Mouse (Mus musculus) neural tube, embryonic 14.5 days (tissue): Measurements from ENCODE around the gene Cpt1a. TPM values are rescaled to one million over a fixed set of nuclear protein-coding genes. Genes with fewer than 3 reads are reported as not detected.

ENCODE experiments used
- ATAC-seq: fragments of 200-750 bp; cut with Nextera tagmentation; 2 replicates; pipeline ENCODE4 v1.8.0; 2017; ENCODE audit warnings: low read depth, mild to moderate bottlenecking, moderate TSS enrichment, moderate library complexity
- H3K27ac ChIP-seq: fragments of 300-500 bp; sonication (generic); 2 replicates; pipeline ENCODE4 v1.5.1; 2014; ENCODE audit warnings: low read depth, mild to moderate bottlenecking, control low read depth, low read length, moderate library complexity, mixed read lengths
- H3K27me3 ChIP-seq: fragments of 300-500 bp; sonication (generic); 2 replicates; pipeline ENCODE4 v1.6.1; 2014; ENCODE audit warnings: low read length; ENCODE audit not compliant: control insufficient read depth, insufficient read depth
- H3K36me3 ChIP-seq: fragments of 300-500 bp; sonication (generic); 2 replicates; pipeline ENCODE4 v1.6.1; 2014; ENCODE audit warnings: low read length, mixed read lengths; ENCODE audit not compliant: control insufficient read depth, insufficient read depth
- H3K4me1 ChIP-seq: fragments of 300-500 bp; sonication (generic); 2 replicates; pipeline ENCODE4 v1.6.1; 2014; ENCODE audit warnings: low read length; ENCODE audit not compliant: control insufficient read depth, insufficient read depth
- H3K4me2 ChIP-seq: fragments of 300-500 bp; sonication (generic); 2 replicates; pipeline ENCODE4 v1.6.1; 2014; ENCODE audit warnings: mild to moderate bottlenecking, low read depth, low read length, control low read depth
- H3K4me3 ChIP-seq: fragments of 300-500 bp; sonication (generic); 2 replicates; pipeline ENCODE4 v1.5.1; 2014; ENCODE audit warnings: low read depth, low read length, control low read depth, mixed read lengths
- H3K9ac ChIP-seq: fragments of 300-500 bp; sonication (generic); replicated peaks from 2 replicates; pipeline ENCODE4 v1.6.1; 2014; ENCODE audit warnings: low read depth, mild to moderate bottlenecking, control low read depth, low read length, mixed read lengths
- H3K9me3 ChIP-seq: fragments of 300-500 bp; sonication (generic); 2 replicates; pipeline ENCODE4 v1.6.1; 2016; ENCODE audit warnings: low read length; ENCODE audit not compliant: control insufficient read depth
- WGBS: fragments of 180-500 bp; shearing (Covaris S2); extraction: QIAGEN DNeasy Blood & Tissue Kit; methylation state at CpG from one replicate; pipeline ENCODE4 v1.1.7; 2014; 5-methylcytosine and 5-hydroxymethylcytosine counted together
- polyA plus RNA-seq: library from polyadenylated mRNA; unstranded; fragments of >200 nt; fragmentation: Nextera tagmentation; extraction: Ambion mirVana; gene quantifications from 2 replicates; pipeline ENCODE4 v1.2.1, GENCODE M21; 2014

Cpt1a gene
- polyA plus RNA-seq, 1 experiment from 2014 or later = 10.0 TPM

- no peak for ATAC-seq
- Histone ChIP-seq H3K36me3 (no peaks in the 10 kb centered on the region), H3K4me1 (no peaks in the 10 kb centered on the region), H3K4me2 (no peak overlapping the region), H3K9ac (no peak overlapping the region), H3K4me3 (no peak overlapping the region), H3K27ac (no peak overlapping the region), H3K27me3 (no peaks in the 10 kb centered on the region), H3K9me3 (no peaks in the 10 kb centered on the region)
- WGBS = 80% methylated on average over 4 of the region's 4 CpGs
Measured at GRCm38 (mm10) chr19:3400057-3400456, 77.9 kb downstream of the Cpt1a start.

DNA sequence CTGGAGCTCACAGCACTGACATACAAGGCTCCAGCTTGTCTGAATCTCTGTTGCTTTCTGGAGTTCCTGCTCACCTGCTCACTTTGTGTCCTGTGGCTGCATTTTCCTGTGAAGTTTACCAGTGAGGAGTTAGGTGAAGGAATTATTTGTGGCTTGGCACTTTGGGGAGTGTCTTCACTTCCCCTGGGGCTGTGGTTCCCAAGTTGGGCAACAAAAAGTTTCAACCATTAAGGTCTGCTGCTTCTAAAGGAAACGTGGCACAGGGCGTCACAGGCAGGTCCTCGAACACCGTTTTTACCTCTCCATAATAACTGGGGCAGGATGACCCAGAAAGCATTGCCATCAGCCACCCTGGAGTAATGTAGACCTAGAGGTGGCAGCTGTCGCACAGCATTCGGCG lies 79.4 kb downstream of the Cpt1a start:
- H3K27ac ChIP-seq = no peak overlapping the region
- no peaks in the 10 kb centered on the region for H3K9me3 ChIP-seq
- H3K27me3 ChIP-seq = no peaks in the 10 kb centered on the region
- no peak overlapping the region for H3K4me2 ChIP-seq
- no peaks in the 10 kb centered on the region for H3K36me3 ChIP-seq
- no peak overlapping the region for H3K4me3 ChIP-seq
- no peak for ATAC-seq
- H3K4me1 ChIP-seq = no peaks in the 10 kb centered on the region
- no peak overlapping the region for H3K9ac ChIP-seq
- 88% methylated on average over 7 of the region's 7 CpGs for WGBS

DNA sequence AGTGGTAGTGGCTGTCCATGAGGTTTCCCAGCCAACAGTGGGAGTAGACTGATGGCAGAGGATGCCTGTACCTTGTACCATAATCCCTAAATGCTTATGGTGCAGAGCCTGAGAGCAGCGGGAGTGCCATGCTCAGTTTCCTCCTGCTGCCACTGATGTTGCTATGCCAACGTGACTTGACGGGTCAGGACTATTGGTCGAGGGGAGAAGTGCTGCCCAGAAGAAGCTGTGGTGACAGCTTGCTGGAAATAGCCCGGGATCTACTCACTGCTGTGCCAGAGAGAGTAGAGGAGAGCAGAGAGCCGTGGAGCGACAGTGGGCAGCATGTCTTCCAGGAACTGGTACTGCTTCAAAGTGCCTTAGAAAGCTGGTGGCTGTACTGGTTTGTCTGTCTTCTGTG lies 79.8 kb downstream of the Cpt1a start:
- Histone ChIP-seq H3K9me3 (no peaks in the 10 kb centered on the region), H3K27me3 (no peaks in the 10 kb centered on the region), H3K4me3 (no peak overlapping the region), H3K4me1 (no peaks in the 10 kb centered on the region), H3K36me3 (no peaks in the 10 kb centered on the region), H3K4me2 (no peak overlapping the region), H3K27ac (no peak overlapping the region), H3K9ac (no peak overlapping the region)
- WGBS = 47% methylated on average over 7 of the region's 7 CpGs
- ATAC-seq = no peak

DNA sequence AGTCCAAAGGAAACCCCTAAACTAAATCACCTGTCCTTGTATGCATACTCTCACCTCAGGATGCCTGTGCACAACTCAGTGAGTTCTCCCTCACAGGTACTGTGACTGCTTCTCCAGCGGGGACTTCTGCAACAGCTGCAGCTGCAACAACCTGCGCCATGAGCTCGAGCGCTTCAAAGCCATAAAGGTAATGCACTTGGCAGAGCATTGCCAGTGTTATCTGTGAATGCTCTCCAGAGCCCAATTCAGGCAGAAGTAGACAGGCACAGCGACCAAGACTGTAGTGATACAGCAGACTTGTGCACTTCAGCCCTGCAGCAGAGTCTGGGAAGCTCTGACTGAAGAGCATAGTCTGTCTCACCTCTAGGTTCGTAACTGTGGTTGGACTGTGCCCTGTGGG lies 80.3 kb downstream of the Cpt1a start:
- Histone ChIP-seq H3K9me3 (no peaks in the 10 kb centered on the region), H3K36me3 (no peaks in the 10 kb centered on the region), H3K27ac (no peak overlapping the region), H3K4me1 (no peaks in the 10 kb centered on the region), H3K27me3 (no peaks in the 10 kb centered on the region), H3K4me2 (no peak overlapping the region), H3K9ac (no peak overlapping the region), H3K4me3 (no peak overlapping the region)
- 58% methylated on average over 6 of the region's 6 CpGs for WGBS
- ATAC-seq = no peak

- Histone ChIP-seq H3K9me3 (no peaks in the 10 kb centered on the region), H3K36me3 (no peaks in the 10 kb centered on the region), H3K4me3 (no peak overlapping the region), H3K27me3 (no peaks in the 10 kb centered on the region), H3K4me1 (no peaks in the 10 kb centered on the region), H3K9ac (no peak overlapping the region), H3K4me2 (no peak overlapping the region), H3K27ac (no peak overlapping the region)
- WGBS = 87% methylated on average over 7 of the region's 7 CpGs
- ATAC-seq = no peak
Measured at GRCm38 (mm10) chr19:3404030-3404429, 81.9 kb downstream of the Cpt1a start.

DNA sequence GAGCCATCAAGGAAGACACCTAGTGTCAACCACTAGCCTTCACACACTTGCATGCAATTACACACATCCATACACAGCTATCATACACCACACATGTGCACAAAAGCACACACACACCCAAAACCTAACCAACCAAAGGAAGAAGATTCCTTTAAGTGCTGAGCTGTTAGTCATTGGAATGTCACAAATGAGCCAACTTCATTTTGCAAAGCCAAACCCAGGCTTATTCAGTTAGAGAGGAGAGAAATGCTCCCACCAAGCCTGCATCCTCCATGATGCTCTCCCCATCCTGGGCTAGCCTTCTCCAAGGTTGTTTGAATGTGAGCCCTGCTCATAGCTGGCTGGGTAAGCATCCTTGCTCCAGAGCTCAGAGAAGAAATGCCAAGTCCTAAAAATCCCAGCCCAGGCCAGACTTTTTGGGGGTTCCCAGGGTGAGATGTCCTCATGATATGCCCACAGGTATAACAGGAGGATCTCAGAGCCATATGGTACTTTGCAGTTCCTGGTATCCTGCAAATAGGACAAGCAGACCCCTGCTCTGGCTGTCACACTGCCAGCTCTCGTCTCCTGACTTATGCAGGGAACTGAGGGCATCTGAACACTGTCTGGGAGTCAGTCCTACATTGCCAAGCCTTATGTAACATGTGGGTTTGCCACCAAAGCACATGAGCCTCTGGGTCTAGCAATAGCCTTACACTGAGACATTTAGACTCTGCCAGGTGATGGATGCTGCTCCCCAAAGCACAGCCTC lies 83.6 kb downstream of the Cpt1a start:
- H3K9ac ChIP-seq = no peak overlapping the region
- H3K27me3 ChIP-seq = no peaks in the 10 kb centered on the region
- WGBS = 74% methylated on average over 1 of the region's 1 CpGs
- H3K4me3 ChIP-seq = no peak overlapping the region
- no peak overlapping the region for H3K27ac ChIP-seq
- H3K4me1 ChIP-seq = no peaks in the 10 kb centered on the region
- ATAC-seq = no peak
- H3K9me3 ChIP-seq = no peaks in the 10 kb centered on the region
- H3K4me2 ChIP-seq = no peak overlapping the region
- H3K36me3 ChIP-seq = no peaks in the 10 kb centered on the region

DNA sequence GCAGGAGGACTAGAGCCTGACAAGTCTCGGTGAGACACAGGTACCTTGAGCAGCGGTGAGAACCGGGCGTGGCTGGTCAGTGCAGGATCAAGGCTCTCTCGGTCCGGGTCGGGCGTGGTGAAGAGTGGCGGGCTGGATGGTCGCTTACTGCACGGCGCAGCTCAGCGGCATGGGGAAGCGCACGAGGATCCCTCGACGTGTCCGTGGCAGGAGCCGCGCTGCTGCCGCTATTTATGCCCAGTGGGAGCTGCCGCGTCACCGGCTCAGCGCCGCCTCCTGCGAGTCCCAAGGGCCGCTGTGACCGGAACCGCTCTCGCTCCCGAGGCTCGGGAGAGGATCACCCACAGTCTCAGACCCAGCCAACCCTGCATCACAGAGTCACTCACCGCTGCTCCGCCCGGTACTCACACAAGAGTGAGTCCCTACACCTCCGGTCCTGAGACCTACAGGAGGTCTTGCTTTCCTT lies 92.2 kb downstream of the Cpt1a start, which contains the start of gene Gal:
TSS of gene Gal (minus strand) at position 277 of the 466 bp plus-strand sequence.
- 4% methylated on average over 37 of the region's 37 CpGs for WGBS
- peak within 1 kb of the TSS; percentile 53 for H3K4me2 ChIP-seq
- 0 out of 2 replicates have a peak, but pooled peaks cover 8% of the 10 kb centered on the region for H3K27me3 ChIP-seq
- no peaks in the 10 kb centered on the region for H3K9me3 ChIP-seq
- peak; percentile 32; the same call in 1 of the 2 replicates for ATAC-seq
- no peaks in the 10 kb centered on the region for H3K36me3 ChIP-seq
- 0 out of 2 replicates have a peak, but pooled peaks cover 4% of the 10 kb centered on the region for H3K4me1 ChIP-seq
- peak within 1 kb of the TSS; percentile 25 for H3K4me3 ChIP-seq
- H3K9ac ChIP-seq = no peak within 1 kb of the TSS; the same call in 1 of the 2 replicates
- H3K27ac ChIP-seq = no peak within 1 kb of the TSS

- ATAC-seq = 0 out of 2 replicates have a peak, but pooled peaks have one; percentile 33
- H3K36me3 ChIP-seq = no peaks in the 10 kb centered on the region
- no peaks in the 10 kb centered on the region for H3K9me3 ChIP-seq
- 0 out of 2 replicates have a peak, but pooled peaks cover 5% of the 10 kb centered on the region for H3K27me3 ChIP-seq
- no peaks in the 10 kb centered on the region for H3K4me1 ChIP-seq
- H3K4me3 ChIP-seq = no peak overlapping the region
- 45% methylated on average over 5 of the region's 5 CpGs for WGBS
- no peak overlapping the region for H3K9ac ChIP-seq
- H3K4me2 ChIP-seq = no peak overlapping the region
- no peak overlapping the region for H3K27ac ChIP-seq
Measured at GRCm38 (mm10) chr19:3419251-3419650, 97.1 kb downstream of the Cpt1a start.

- Histone ChIP-seq H3K4me2 (no peak overlapping the region), H3K27ac (no peak overlapping the region), H3K9me3 (no peaks in the 10 kb centered on the region), H3K4me3 (no peak overlapping the region), H3K27me3 (no peaks in the 10 kb centered on the region), H3K9ac (no peak overlapping the region), H3K36me3 (no peaks in the 10 kb centered on the region), H3K4me1 (no peaks in the 10 kb centered on the region)
- 28% methylated on average over 6 of the region's 6 CpGs for WGBS
- ATAC-seq = peak; percentile 49; the same call in 1 of the 2 replicates
Measured at GRCm38 (mm10) chr19:3422488-3422887, 100.4 kb downstream of the Cpt1a start.
